Mouse (Mus musculus) embryonic facial prominence, embryonic 14.5 days (tissue): ENCODE results near the gene Zmiz1. TPM values are rescaled to one million over a fixed set of nuclear protein-coding genes. Genes with fewer than 3 reads are reported as not detected.

Experiments used
- ATAC-seq: fragments of 200-750 bp; cut with Nextera tagmentation; 2 replicates; pipeline ENCODE4 v1.8.0; 2017; ENCODE audit warnings: low read depth, moderate number of reproducible peaks, moderate TSS enrichment
- DNase-seq: peaks from one replicate; pipeline ENCODE4 v3.0.0-alpha.2; 2015; ENCODE audit warnings: low spot score
- H3K27ac ChIP-seq: fragments of 300-500 bp; sonication (generic); replicated peaks from 2 replicates; pipeline ENCODE4 v1.5.1; 2014; ENCODE audit warnings: low read depth, mild to moderate bottlenecking, low read length, moderate library complexity
- H3K27me3 ChIP-seq: fragments of 300-500 bp; sonication (generic); replicated peaks from 2 replicates; pipeline ENCODE4 v1.6.1; 2014; ENCODE audit warnings: low read length; ENCODE audit not compliant: control insufficient read depth, insufficient read depth
- H3K36me3 ChIP-seq: fragments of 300-500 bp; sonication (generic); 2 replicates; pipeline ENCODE4 v1.6.1; 2014; ENCODE audit warnings: low read length, mixed read lengths; ENCODE audit not compliant: control insufficient read depth, insufficient read depth
- H3K4me1 ChIP-seq: fragments of 300-500 bp; sonication (generic); 2 replicates; pipeline ENCODE4 v1.6.1; 2014; ENCODE audit warnings: antibody characterized with exemption, low read length; ENCODE audit not compliant: control insufficient read depth, insufficient read depth
- H3K4me2 ChIP-seq: fragments of 300-500 bp; sonication (generic); 2 replicates; pipeline ENCODE4 v1.6.1; 2014; ENCODE audit warnings: low read depth, mild to moderate bottlenecking, low read length, moderate library complexity, mixed read lengths
- H3K4me3 ChIP-seq: fragments of 300-500 bp; sonication (generic); 2 replicates; pipeline ENCODE4 v1.5.1; 2014; ENCODE audit warnings: low read depth, mild to moderate bottlenecking, low read length
- H3K9ac ChIP-seq: fragments of 300-500 bp; sonication (generic); 2 replicates; pipeline ENCODE4 v1.6.1; 2014; ENCODE audit warnings: low read depth, mild to moderate bottlenecking, low read length, moderate library complexity, mixed read lengths
- H3K9me3 ChIP-seq: fragments of 300-500 bp; sonication (generic); 2 replicates; pipeline ENCODE4 v1.6.1; 2016; ENCODE audit warnings: low read length; ENCODE audit not compliant: control insufficient read depth
- WGBS: fragments of 180-500 bp; shearing (Covaris S2); extraction: QIAGEN DNeasy Blood & Tissue Kit; methylation state at CpG from one replicate; pipeline ENCODE4 v1.1.7; 2014; 5-methylcytosine and 5-hydroxymethylcytosine counted together
- polyA plus RNA-seq: library from polyadenylated mRNA; unstranded; fragments of >200 nt; fragmentation: Nextera tagmentation; extraction: Ambion mirVana; gene quantifications from 2 replicates; pipeline ENCODE4 v1.2.1, GENCODE M21; 2014

Gene Zmiz1
- polyA plus RNA-seq, 1 experiment from 2014 or later, result 31.3 TPM

GRCm38 (mm10) chr14:25582603-25583002 lies 123.6 kb downstream of the Zmiz1 start:
- H3K4me2 ChIP-seq, result no peak overlapping the region
- H3K27me3 ChIP-seq, result no peaks in the 10 kb centered on the region
- no peak overlapping the region for H3K4me3 ChIP-seq
- DNase-seq, result no peak
- WGBS, result 97% methylated on average over 6 of the region's 6 CpGs
- H3K9me3 ChIP-seq, result no peaks in the 10 kb centered on the region
- peaks cover 61% of the 10 kb centered on the region for H3K36me3 ChIP-seq
- no peak for ATAC-seq
- H3K4me1 ChIP-seq, result peaks cover 30% of the 10 kb centered on the region
- no peak overlapping the region for H3K27ac ChIP-seq
- no peak overlapping the region for H3K9ac ChIP-seq

GRCm38 (mm10) chr14:25583899-25584298 lies 124.9 kb downstream of the Zmiz1 start:
- no peak overlapping the region for H3K9ac ChIP-seq
- peaks cover 41% of the 10 kb centered on the region for H3K4me1 ChIP-seq
- no peak for DNase-seq
- no peak overlapping the region for H3K4me2 ChIP-seq
- WGBS, result 70% methylated on average over 10 of the region's 10 CpGs
- H3K27ac ChIP-seq, result no peak overlapping the region
- ATAC-seq, result no peak
- no peaks in the 10 kb centered on the region for H3K27me3 ChIP-seq
- no peak overlapping the region for H3K4me3 ChIP-seq
- no peaks in the 10 kb centered on the region for H3K9me3 ChIP-seq
- peaks cover 49% of the 10 kb centered on the region for H3K36me3 ChIP-seq

- H3K9me3 ChIP-seq, result no peaks in the 10 kb centered on the region
- peaks cover 54% of the 10 kb centered on the region for H3K4me1 ChIP-seq
- no peaks in the 10 kb centered on the region for H3K27me3 ChIP-seq
- DNase-seq (peak; percentile 89), ATAC-seq (peak; percentile 79)
- H3K4me3 ChIP-seq, result no peak overlapping the region
- H3K36me3 ChIP-seq, result peaks cover 31% of the 10 kb centered on the region
- peak overlapping the region; percentile 10; the same call in 1 of the 2 replicates for H3K4me2 ChIP-seq
- H3K9ac ChIP-seq, result peak overlapping the region; percentile 48
- H3K27ac ChIP-seq, result peak overlapping the region; percentile 90
- 31% methylated on average over 12 of the region's 21 CpGs for WGBS
These were observed 126.7 kb downstream of the Zmiz1 start for GRCm38 (mm10) chr14:25585545-25586301.

GRCm38 (mm10) chr14:25586846-25587486 lies 128.0 kb downstream of the Zmiz1 start:
- H3K9ac ChIP-seq, result no peak overlapping the region; the same call in 1 of the 2 replicates
- H3K36me3 ChIP-seq, result peaks cover 19% of the 10 kb centered on the region
- DNase-seq (peak; percentile 54), ATAC-seq (no peak)
- H3K4me1 ChIP-seq, result peaks cover 54% of the 10 kb centered on the region
- H3K4me3 ChIP-seq, result no peak overlapping the region
- H3K4me2 ChIP-seq, result no peak overlapping the region
- no peaks in the 10 kb centered on the region for H3K27me3 ChIP-seq
- no peaks in the 10 kb centered on the region for H3K9me3 ChIP-seq
- 43% methylated on average over 10 of the region's 10 CpGs for WGBS
- peak overlapping the region; percentile 90 for H3K27ac ChIP-seq

GRCm38 (mm10) chr14:25587487-25588001 lies 128.6 kb downstream of the Zmiz1 start:
- ATAC-seq (peak; percentile 16; the same call in 1 of the 2 replicates), DNase-seq (peak; percentile 70)
- no peak overlapping the region for H3K4me2 ChIP-seq
- no peaks in the 10 kb centered on the region for H3K9me3 ChIP-seq
- peaks cover 54% of the 10 kb centered on the region for H3K4me1 ChIP-seq
- 24% methylated on average over 6 of the region's 6 CpGs for WGBS
- no peak overlapping the region for H3K4me3 ChIP-seq
- H3K27me3 ChIP-seq, result no peaks in the 10 kb centered on the region
- H3K36me3 ChIP-seq, result peaks cover 13% of the 10 kb centered on the region
- H3K27ac ChIP-seq, result peak overlapping the region; percentile 90
- peak overlapping the region; percentile 35 for H3K9ac ChIP-seq

- H3K27ac ChIP-seq, result peak overlapping the region; percentile 90
- H3K9me3 ChIP-seq, result no peaks in the 10 kb centered on the region
- no peak overlapping the region for H3K4me2 ChIP-seq
- peak overlapping the region; percentile 35 for H3K9ac ChIP-seq
- ATAC-seq, result no peak
- H3K4me3 ChIP-seq, result no peak overlapping the region
- H3K4me1 ChIP-seq, result peaks cover 54% of the 10 kb centered on the region
- H3K27me3 ChIP-seq, result no peaks in the 10 kb centered on the region
- peaks cover 7% of the 10 kb centered on the region; the same call in 1 of the 2 replicates for H3K36me3 ChIP-seq
- WGBS, result 36% methylated on average over 2 of the region's 2 CpGs
- DNase-seq, result no peak
These were observed 129.2 kb downstream of the Zmiz1 start for GRCm38 (mm10) chr14:25588156-25588555.

- peak overlapping the region; percentile 25; the same call in 1 of the 2 replicates for H3K9ac ChIP-seq
- no peak overlapping the region for H3K4me2 ChIP-seq
- H3K9me3 ChIP-seq, result no peaks in the 10 kb centered on the region
- H3K27ac ChIP-seq, result peak overlapping the region; percentile 90; the same call in 1 of the 2 replicates
- no peak overlapping the region for H3K4me3 ChIP-seq
- no peaks in the 10 kb centered on the region; the same call in 1 of the 2 replicates for H3K36me3 ChIP-seq
- DNase-seq, result peak; percentile 84
- WGBS, result 55% methylated on average over 16 of the region's 16 CpGs
- peaks cover 63% of the 10 kb centered on the region for H3K4me1 ChIP-seq
- ATAC-seq, result peak; percentile 5; the same call in 1 of the 2 replicates
- no peaks in the 10 kb centered on the region for H3K27me3 ChIP-seq
These were observed 130.3 kb downstream of the Zmiz1 start for GRCm38 (mm10) chr14:25588946-25589937.

GRCm38 (mm10) chr14:25591000-25591399 lies 132.0 kb downstream of the Zmiz1 start:
- no peak overlapping the region for H3K27ac ChIP-seq
- H3K4me3 ChIP-seq, result no peak overlapping the region
- no peaks in the 10 kb centered on the region for H3K27me3 ChIP-seq
- no peak overlapping the region for H3K9ac ChIP-seq
- no peaks in the 10 kb centered on the region for H3K9me3 ChIP-seq
- 62% methylated on average over 4 of the region's 5 CpGs for WGBS
- no peak overlapping the region for H3K4me2 ChIP-seq
- H3K4me1 ChIP-seq, result peaks cover 60% of the 10 kb centered on the region
- no peak for DNase-seq
- no peak for ATAC-seq
- H3K36me3 ChIP-seq, result no peaks in the 10 kb centered on the region; the same call in 1 of the 2 replicates
